Mouse (Mus musculus): ENCODE results near the gene Crip1. TPM values are rescaled to one million over a fixed set of nuclear protein-coding genes. Genes with fewer than 3 reads are reported as not detected.

Crip1 gene
- polyA plus RNA-seq, 1 experiment from 2014 or later = 148 TPM

GRCm38 (mm10) chr12:113155076-113155771 lies 9.1 kb downstream of the Crip1 start:
- WGBS = 5% methylated on average over 32 of the region's 32 CpGs
- no peak for DNase-seq (ENCODE audit: low spot score)
- Histone ChIP-seq H3K27me3 (replicated peaks; ENCODE audit: control insufficient read depth, insufficient read depth, low read length) (peaks cover 2% of the 10 kb centered on the region; the same call in 1 of the 2 replicates), H3K36me3 (ENCODE audit: control insufficient read depth, insufficient read depth, low read length) (no peaks in the 10 kb centered on the region), H3K4me1 (replicated peaks; ENCODE audit: control insufficient read depth, insufficient read depth, low read length) (peaks cover 27% of the 10 kb centered on the region), H3K4me2 (peak overlapping the region; percentile 99), H3K9me3 (ENCODE audit: control insufficient read depth, low read length) (no peaks in the 10 kb centered on the region), H3K27ac (ENCODE audit: low read depth, low read length) (peak overlapping the region; percentile 56), H3K4me3 (ENCODE audit: low read depth, low read length) (peak overlapping the region; percentile 76), H3K9ac (ENCODE audit: low read depth, low read length) (peak overlapping the region; percentile 72)
- ATAC-seq (replicated peaks; ENCODE audit: low FRiP score) = peak; percentile 0; the same call in 1 of the 2 replicates

DNA sequence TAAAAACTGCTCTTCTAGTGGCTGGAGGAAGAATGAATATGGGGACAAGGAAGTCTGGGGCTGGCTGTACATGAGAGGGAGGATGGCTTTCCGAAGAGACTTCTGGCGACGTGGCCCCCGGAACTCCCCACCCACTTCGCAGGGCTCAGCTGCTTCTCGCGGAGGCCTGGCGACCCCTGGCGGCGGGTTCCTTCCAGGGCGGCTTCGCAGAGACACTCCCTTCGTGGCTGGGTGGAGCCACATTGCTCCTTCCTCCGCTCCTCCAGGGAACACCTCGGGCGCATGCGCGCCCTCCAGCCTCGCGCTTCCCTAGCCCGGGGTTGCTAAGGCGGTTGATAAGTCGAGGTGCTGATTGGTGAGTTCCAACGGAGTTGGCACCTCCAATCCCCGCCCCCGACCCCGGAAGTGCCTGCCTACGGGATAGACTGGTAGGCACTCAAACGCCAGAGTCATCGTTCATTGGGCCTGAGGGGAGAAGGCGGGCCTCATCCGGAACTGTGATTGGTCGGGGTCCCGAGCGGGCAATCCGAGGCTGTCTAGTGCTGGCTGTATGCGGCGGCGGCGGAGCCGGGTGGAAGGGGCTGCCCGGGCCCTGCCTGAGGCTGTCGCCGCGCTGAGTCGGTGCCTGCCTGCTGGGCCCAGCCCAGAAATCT lies 9.9 kb downstream of the Crip1 start, which contains the start of gene Tedc1:
TSS of gene Tedc1 (plus strand) at position 535 of the 653 bp plus-strand sequence.
- peak within 1 kb of the TSS; percentile 78 for H3K9ac ChIP-seq (ENCODE audit: low read depth, low read length)
- H3K4me1 ChIP-seq (replicated peaks; ENCODE audit: control insufficient read depth, insufficient read depth, low read length) = peaks cover 25% of the 10 kb centered on the region
- DNase-seq (ENCODE audit: low spot score) (peak; percentile 98), ATAC-seq (replicated peaks; ENCODE audit: low FRiP score) (peak; percentile 95)
- no peaks in the 10 kb centered on the region; the same call in 1 of the 2 replicates for H3K27me3 ChIP-seq (replicated peaks; ENCODE audit: control insufficient read depth, insufficient read depth, low read length)
- under 1% methylated on average over 46 of the region's 46 CpGs for WGBS
- H3K4me2 ChIP-seq = peak within 1 kb of the TSS; percentile 99
- H3K9me3 ChIP-seq (ENCODE audit: control insufficient read depth, low read length) = no peaks in the 10 kb centered on the region
- no peaks in the 10 kb centered on the region for H3K36me3 ChIP-seq (ENCODE audit: control insufficient read depth, insufficient read depth, low read length)
- peak within 1 kb of the TSS; percentile 65 for H3K27ac ChIP-seq (ENCODE audit: low read depth, low read length)
- peak within 1 kb of the TSS; percentile 76 for H3K4me3 ChIP-seq (ENCODE audit: low read depth, low read length)

DNA sequence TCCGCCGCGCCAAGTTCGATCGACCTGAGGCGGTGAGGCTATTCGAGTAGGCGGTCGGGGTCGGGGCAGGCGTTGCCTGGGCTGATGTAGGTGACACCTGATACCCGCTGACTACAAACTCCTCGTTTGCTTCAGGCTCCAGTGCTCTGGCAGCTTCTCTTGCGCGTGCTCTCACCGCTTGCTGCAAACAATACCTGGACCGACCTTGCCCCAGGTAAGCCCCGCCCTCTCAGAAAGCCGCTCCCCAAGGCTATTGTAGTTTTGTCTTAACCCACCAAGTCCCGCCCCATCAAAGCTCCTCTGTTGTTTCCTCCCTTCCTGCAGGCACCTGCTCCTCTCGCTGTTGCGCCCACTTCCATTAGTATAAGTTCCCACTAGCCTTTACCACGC lies 10.4 kb downstream of the Crip1 start:
- Histone ChIP-seq H3K27ac (ENCODE audit: low read depth, low read length) (peak overlapping the region; percentile 65), H3K4me1 (replicated peaks; ENCODE audit: control insufficient read depth, insufficient read depth, low read length) (peaks cover 19% of the 10 kb centered on the region)

GRCm38 (mm10) chr12:113157002-113157401 lies 10.9 kb downstream of the Crip1 start:
- 51% methylated on average over 8 of the region's 8 CpGs for WGBS
- peak overlapping the region; percentile 78 for H3K9ac ChIP-seq (ENCODE audit: low read depth, low read length)
- H3K27me3 ChIP-seq (replicated peaks; ENCODE audit: control insufficient read depth, insufficient read depth, low read length) = no peaks in the 10 kb centered on the region
- H3K9me3 ChIP-seq (ENCODE audit: control insufficient read depth, low read length) = no peaks in the 10 kb centered on the region
- peak overlapping the region; percentile 76 for H3K4me3 ChIP-seq (ENCODE audit: low read depth, low read length)
- DNase-seq (ENCODE audit: low spot score) = no peak
- no peaks in the 10 kb centered on the region for H3K36me3 ChIP-seq (ENCODE audit: control insufficient read depth, insufficient read depth, low read length)
- peaks cover 17% of the 10 kb centered on the region for H3K4me1 ChIP-seq (replicated peaks; ENCODE audit: control insufficient read depth, insufficient read depth, low read length)
- peak overlapping the region; percentile 97 for H3K4me2 ChIP-seq
- no peak for ATAC-seq (replicated peaks; ENCODE audit: low FRiP score)
- no peak overlapping the region for H3K27ac ChIP-seq (ENCODE audit: low read depth, low read length)

More for the DNA sequence above, 10.4 kb downstream of the Crip1 start:
- H3K4me3 ChIP-seq (ENCODE audit: low read depth, low read length) = peak overlapping the region; percentile 76
- H3K27me3 ChIP-seq (replicated peaks; ENCODE audit: control insufficient read depth, insufficient read depth, low read length) = no peaks in the 10 kb centered on the region
- no peaks in the 10 kb centered on the region for H3K9me3 ChIP-seq (ENCODE audit: control insufficient read depth, low read length)
- ATAC-seq (replicated peaks; ENCODE audit: low FRiP score) = no peak
- H3K9ac ChIP-seq (ENCODE audit: low read depth, low read length) = peak overlapping the region; percentile 78
- WGBS = 1% methylated on average over 23 of the region's 23 CpGs
- DNase-seq (ENCODE audit: low spot score) = no peak
- no peaks in the 10 kb centered on the region for H3K36me3 ChIP-seq (ENCODE audit: control insufficient read depth, insufficient read depth, low read length)
- peak overlapping the region; percentile 97 for H3K4me2 ChIP-seq

GRCm38 (mm10) chr12:113157521-113157920 lies 11.4 kb downstream of the Crip1 start:
- Histone ChIP-seq H3K4me3 (ENCODE audit: low read depth, low read length) (no peak overlapping the region), H3K4me1 (replicated peaks; ENCODE audit: control insufficient read depth, insufficient read depth, low read length) (peaks cover 15% of the 10 kb centered on the region), H3K9ac (ENCODE audit: low read depth, low read length) (no peak overlapping the region), H3K27ac (ENCODE audit: low read depth, low read length) (no peak overlapping the region), H3K4me2 (peak overlapping the region; percentile 97), H3K27me3 (replicated peaks; ENCODE audit: control insufficient read depth, insufficient read depth, low read length) (no peaks in the 10 kb centered on the region), H3K9me3 (ENCODE audit: control insufficient read depth, low read length) (no peaks in the 10 kb centered on the region), H3K36me3 (ENCODE audit: control insufficient read depth, insufficient read depth, low read length) (no peaks in the 10 kb centered on the region)
- 94% methylated on average over 8 of the region's 8 CpGs for WGBS
- no peak for ATAC-seq (replicated peaks; ENCODE audit: low FRiP score)
- no peak for DNase-seq (ENCODE audit: low spot score)

- H3K9ac ChIP-seq (ENCODE audit: low read depth, low read length) = no peak overlapping the region
- no peaks in the 10 kb centered on the region for H3K27me3 ChIP-seq (replicated peaks; ENCODE audit: control insufficient read depth, insufficient read depth, low read length)
- ATAC-seq (replicated peaks; ENCODE audit: low FRiP score) (no peak), DNase-seq (ENCODE audit: low spot score) (no peak)
- H3K4me2 ChIP-seq = no peak overlapping the region
- WGBS = 90% methylated on average over 8 of the region's 8 CpGs
- no peak overlapping the region for H3K27ac ChIP-seq (ENCODE audit: low read depth, low read length)
- no peaks in the 10 kb centered on the region for H3K9me3 ChIP-seq (ENCODE audit: control insufficient read depth, low read length)
- peaks cover 15% of the 10 kb centered on the region for H3K4me1 ChIP-seq (replicated peaks; ENCODE audit: control insufficient read depth, insufficient read depth, low read length)
- H3K36me3 ChIP-seq (ENCODE audit: control insufficient read depth, insufficient read depth, low read length) = no peaks in the 10 kb centered on the region
- no peak overlapping the region for H3K4me3 ChIP-seq (ENCODE audit: low read depth, low read length)
Observed at GRCm38 (mm10) chr12:113157971-113158370, 11.9 kb downstream of the Crip1 start.

DNA sequence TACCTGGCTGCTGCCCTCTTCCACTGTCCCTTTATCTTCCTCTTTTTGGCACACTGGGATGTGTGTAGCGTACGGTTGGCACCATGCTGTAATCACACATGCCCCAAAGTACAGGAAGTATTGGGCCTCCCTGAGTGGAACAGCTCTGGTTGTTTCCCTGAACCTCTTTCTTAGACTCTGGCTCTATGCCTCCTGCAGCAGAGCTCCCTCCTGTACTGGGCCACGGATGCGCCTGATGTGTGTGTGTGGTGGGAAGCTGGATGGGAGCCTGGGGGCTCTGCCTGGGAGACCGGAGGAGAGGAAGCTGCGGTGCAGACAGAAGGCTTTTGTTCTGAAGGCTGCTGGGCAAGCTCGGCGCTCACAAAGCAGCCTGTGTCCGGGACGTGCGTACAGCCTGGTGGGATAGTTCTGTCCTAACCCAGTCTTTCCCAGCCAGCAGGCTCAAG lies 17.5 kb downstream of the Crip1 start:
- Histone ChIP-seq H3K4me1 (replicated peaks; ENCODE audit: control insufficient read depth, insufficient read depth, low read length) (0 out of 2 replicates have a peak, but pooled peaks cover 4% of the 10 kb centered on the region), H3K27me3 (replicated peaks; ENCODE audit: control insufficient read depth, insufficient read depth, low read length) (no peaks in the 10 kb centered on the region), H3K36me3 (ENCODE audit: control insufficient read depth, insufficient read depth, low read length) (peaks cover 3% of the 10 kb centered on the region; the same call in 1 of the 2 replicates), H3K4me2 (no peak overlapping the region), H3K9ac (ENCODE audit: low read depth, low read length) (no peak overlapping the region), H3K27ac (ENCODE audit: low read depth, low read length) (no peak overlapping the region), H3K9me3 (ENCODE audit: control insufficient read depth, low read length) (no peaks in the 10 kb centered on the region), H3K4me3 (ENCODE audit: low read depth, low read length) (no peak overlapping the region)
- DNase-seq (ENCODE audit: low spot score) (no peak), ATAC-seq (replicated peaks; ENCODE audit: low FRiP score) (no peak)
- WGBS = 93% methylated on average over 11 of the region's 11 CpGs

- H3K9me3 ChIP-seq (ENCODE audit: control insufficient read depth, low read length) = no peaks in the 10 kb centered on the region
- WGBS = 43% methylated on average over 9 of the region's 9 CpGs
Observed at GRCm38 (mm10) chr12:113168031-113168536, 22.0 kb downstream of the Crip1 start.

More at GRCm38 (mm10) chr12:113168031-113168536, 22.0 kb downstream of the Crip1 start:
- Histone ChIP-seq H3K4me1 (replicated peaks; ENCODE audit: control insufficient read depth, insufficient read depth, low read length) (0 out of 2 replicates have a peak, but pooled peaks cover 4% of the 10 kb centered on the region), H3K4me2 (no peak overlapping the region), H3K27ac (ENCODE audit: low read depth, low read length) (no peak overlapping the region), H3K9ac (ENCODE audit: low read depth, low read length) (no peak overlapping the region), H3K4me3 (ENCODE audit: low read depth, low read length) (no peak overlapping the region), H3K27me3 (replicated peaks; ENCODE audit: control insufficient read depth, insufficient read depth, low read length) (no peaks in the 10 kb centered on the region), H3K36me3 (ENCODE audit: control insufficient read depth, insufficient read depth, low read length) (peaks cover 3% of the 10 kb centered on the region; the same call in 1 of the 2 replicates)
- DNase-seq (ENCODE audit: low spot score) (no peak), ATAC-seq (replicated peaks; ENCODE audit: low FRiP score) (peak; percentile 56)

All from liver, embryonic 11.5 days (tissue).